Mouse (Mus musculus) G1E (cell line): ENCODE measurements around the gene Nckap5. TPM values are rescaled to one million over a fixed set of nuclear protein-coding genes. Genes with fewer than 3 reads are reported as not detected.

Experiments used
- ATAC-seq: 2 replicates; pipeline ENCODE4 v1.8.0; 2016; ENCODE audit warnings: mild to moderate bottlenecking; ENCODE audit not compliant: insufficient number of reproducible peaks, poor library complexity, low FRiP score, severe bottlenecking; ENCODE audit errors: extremely low read depth
- DNase-seq: peaks from one replicate; pipeline ENCODE4 v3.0.0; 2012; ENCODE audit warnings: low spot score
- H3K27me3 ChIP-seq: 2 replicates; pipeline ENCODE4 v1.6.1; 2012; ENCODE audit warnings: mild to moderate bottlenecking, low read length, inconsistent platforms; ENCODE audit not compliant: insufficient read depth
- H3K36me3 ChIP-seq: replicated peaks from 2 replicates; pipeline ENCODE3; 2012; ENCODE audit warnings: mild to moderate bottlenecking, inconsistent platforms
- H3K4me1 ChIP-seq: 2 replicates; pipeline ENCODE4 v1.6.1; 2012; ENCODE audit warnings: low read depth, low read length, inconsistent platforms, mixed read lengths; ENCODE audit not compliant: insufficient read depth
- H3K4me3 ChIP-seq: 2 replicates; pipeline ENCODE4 v1.5.1; 2012; ENCODE audit warnings: low read depth, mild to moderate bottlenecking, inconsistent platforms, low read length, moderate library complexity, mixed read lengths
- H3K9me3 ChIP-seq: replicated peaks from 2 replicates; pipeline ENCODE4 v1.6.1; 2012; ENCODE audit warnings: inconsistent platforms
- CTCF ChIP-seq: IDR thresholded peaks from 2 replicates; pipeline ENCODE4 v1.5.1; 2012; ENCODE audit warnings: low read depth, low read length, inconsistent platforms, mixed read lengths
- GATA1 ChIP-seq: IDR thresholded peaks from 2 replicates; pipeline ENCODE4 v1.6.1; 2012; ENCODE audit warnings: borderline replicate concordance, low read length, inconsistent platforms, mixed read lengths
- GATA2 ChIP-seq: IDR thresholded peaks from 2 replicates; pipeline ENCODE4 v1.6.1; 2012; ENCODE audit warnings: low read depth, low read length, inconsistent platforms, borderline replicate concordance
- POLR2AphosphoS5 ChIP-seq: IDR thresholded peaks from 2 replicates; pipeline ENCODE4 v1.6.1; 2012; ENCODE audit warnings: low read depth, low read length, inconsistent platforms; ENCODE audit not compliant: insufficient replicate concordance
- TAL1 ChIP-seq: conservative IDR thresholded peaks from 2 replicates; pipeline ENCODE4 v1.6.1; 2012; ENCODE audit warnings: low read depth, low read length, inconsistent platforms, mixed read lengths
- polyA plus RNA-seq: library from polyadenylated mRNA; stranded (reverse); fragments of >175 nt; gene quantifications from 2 replicates; pipeline ENCODE4 v1.2.3, GENCODE M21; 2012
- total RNA-seq, 2 experiments: library from RNA; stranded (forward) in 1 of 2; stranded (reverse) in 1 of 2; fragments of 200-1000 nt in 1 of 2; fragments of >200 nt in 1 of 2; fragmentation: Nextera tagmentation in 1 of 2; gene quantifications; 2 replicates each; pipeline ENCODE4 v1.2.3; 2014 to 2017

Nckap5 gene
- total and polyA plus RNA-seq, 3 experiments: 0.15 to 0.44 TPM; not detected in 1

GRCm38 (mm10) chr1:126652085-126652484 lies 178.5 kb downstream of the Nckap5 start:
- TF ChIP-seq GATA1 (no peak), TAL1 (no peak), CTCF (no peak), GATA2 (no peak), POLR2AphosphoS5 (no peak)
- peaks cover 27% of the 10 kb centered on the region for H3K9me3 ChIP-seq
- no peak for ATAC-seq
- DNase-seq: no peak
- no peak overlapping the region for H3K4me3 ChIP-seq
- no peaks in the 10 kb centered on the region; the same call in 1 of the 2 replicates for H3K4me1 ChIP-seq
- H3K27me3 ChIP-seq: no peaks in the 10 kb centered on the region
- no peaks in the 10 kb centered on the region for H3K36me3 ChIP-seq

GRCm38 (mm10) chr1:126650806-126651205 lies 179.8 kb downstream of the Nckap5 start:
- H3K36me3 ChIP-seq: no peaks in the 10 kb centered on the region
- peaks cover 33% of the 10 kb centered on the region for H3K9me3 ChIP-seq

GRCm38 (mm10) chr1:126642751-126643150 lies 187.8 kb downstream of the Nckap5 start:
- DNase-seq (no peak), ATAC-seq (no peak)
- Histone ChIP-seq H3K27me3 (no peaks in the 10 kb centered on the region), H3K9me3 (peaks cover 18% of the 10 kb centered on the region), H3K4me1 (no peaks in the 10 kb centered on the region), H3K4me3 (no peak overlapping the region), H3K36me3 (no peaks in the 10 kb centered on the region)
- TF ChIP-seq TAL1 (no peak), CTCF (no peak), POLR2AphosphoS5 (no peak), GATA2 (no peak), GATA1 (no peak)

More at GRCm38 (mm10) chr1:126650806-126651205, 179.8 kb downstream of the Nckap5 start:
- Histone ChIP-seq H3K4me1 (no peaks in the 10 kb centered on the region; the same call in 1 of the 2 replicates), H3K4me3 (no peak overlapping the region), H3K27me3 (no peaks in the 10 kb centered on the region)
- no peak for DNase-seq
- TF ChIP-seq GATA1: no peak
- peak; percentile 56 for TF ChIP-seq TAL1
- ATAC-seq: peak; percentile 23

- Histone ChIP-seq H3K36me3 (no peaks in the 10 kb centered on the region), H3K9me3 (peaks cover 9% of the 10 kb centered on the region), H3K4me1 (no peaks in the 10 kb centered on the region), H3K4me3 (no peak overlapping the region), H3K27me3 (no peaks in the 10 kb centered on the region)
- ATAC-seq: no peak
- no peak for DNase-seq
- no peak for TF ChIP-seq POLR2AphosphoS5
- no peak for TF ChIP-seq CTCF
- no peak for TF ChIP-seq TAL1
- TF ChIP-seq GATA1: no peak
Observed at GRCm38 (mm10) chr1:126639463-126639862, 191.1 kb downstream of the Nckap5 start.

- Histone ChIP-seq H3K9me3 (peaks cover 9% of the 10 kb centered on the region), H3K4me1 (no peaks in the 10 kb centered on the region), H3K36me3 (no peaks in the 10 kb centered on the region), H3K27me3 (no peaks in the 10 kb centered on the region), H3K4me3 (no peak overlapping the region)
- DNase-seq: no peak
- TF ChIP-seq CTCF (no peak), GATA2 (no peak), TAL1 (no peak), GATA1 (no peak), POLR2AphosphoS5 (no peak)
- ATAC-seq: no peak
Observed at GRCm38 (mm10) chr1:126637515-126637914, 193.1 kb downstream of the Nckap5 start.

GRCm38 (mm10) chr1:126626206-126626605 lies 204.4 kb downstream of the Nckap5 start:
- Histone ChIP-seq H3K9me3 (peaks cover 19% of the 10 kb centered on the region), H3K27me3 (no peaks in the 10 kb centered on the region), H3K4me3 (no peak overlapping the region), H3K4me1 (no peaks in the 10 kb centered on the region), H3K36me3 (no peaks in the 10 kb centered on the region)
- no peak for ATAC-seq
- no peak for DNase-seq
- TF ChIP-seq POLR2AphosphoS5: no peak
- TF ChIP-seq GATA1: no peak

GRCm38 (mm10) chr1:126622036-126622435 lies 208.6 kb downstream of the Nckap5 start:
- ATAC-seq: no peak
- TF ChIP-seq GATA1: no peak
- no peak for TF ChIP-seq CTCF
- no peak for TF ChIP-seq GATA2
- TF ChIP-seq POLR2AphosphoS5: no peak
- no peak for TF ChIP-seq TAL1
- Histone ChIP-seq H3K9me3 (peaks cover 31% of the 10 kb centered on the region), H3K4me1 (peaks cover 9% of the 10 kb centered on the region), H3K36me3 (no peaks in the 10 kb centered on the region), H3K27me3 (no peaks in the 10 kb centered on the region), H3K4me3 (no peak overlapping the region)
- no peak for DNase-seq
